Mouse (Mus musculus) heart, postnatal 25 days (tissue): ENCODE data around the gene Il1r1. TPM values are rescaled to one million over a fixed set of nuclear protein-coding genes. Genes with fewer than 3 reads are reported as not detected.
A peak's percentile ranks its signal among the peaks of the same experiment; 100 is the strongest.

Source experiments
- DNase-seq: peaks from one replicate; pipeline ENCODE4 v3.0.0; 2022; ENCODE audit warnings: low spot score
- intact Hi-C: fragments of 180-260 bp; cut with DNase I; formaldehyde crosslinking; loops from one replicate; pipeline ENCODE4 v1.15.1; 2025
- total RNA-seq, 2 experiments: library from RNA; stranded (reverse); gene quantifications; 2 replicates each; pipeline ENCODE4 v1.2.3; 2021

Il1r1 gene
- total RNA-seq, result 1 to 10 TPM; 6.0 to 6.1 TPM

DNA sequence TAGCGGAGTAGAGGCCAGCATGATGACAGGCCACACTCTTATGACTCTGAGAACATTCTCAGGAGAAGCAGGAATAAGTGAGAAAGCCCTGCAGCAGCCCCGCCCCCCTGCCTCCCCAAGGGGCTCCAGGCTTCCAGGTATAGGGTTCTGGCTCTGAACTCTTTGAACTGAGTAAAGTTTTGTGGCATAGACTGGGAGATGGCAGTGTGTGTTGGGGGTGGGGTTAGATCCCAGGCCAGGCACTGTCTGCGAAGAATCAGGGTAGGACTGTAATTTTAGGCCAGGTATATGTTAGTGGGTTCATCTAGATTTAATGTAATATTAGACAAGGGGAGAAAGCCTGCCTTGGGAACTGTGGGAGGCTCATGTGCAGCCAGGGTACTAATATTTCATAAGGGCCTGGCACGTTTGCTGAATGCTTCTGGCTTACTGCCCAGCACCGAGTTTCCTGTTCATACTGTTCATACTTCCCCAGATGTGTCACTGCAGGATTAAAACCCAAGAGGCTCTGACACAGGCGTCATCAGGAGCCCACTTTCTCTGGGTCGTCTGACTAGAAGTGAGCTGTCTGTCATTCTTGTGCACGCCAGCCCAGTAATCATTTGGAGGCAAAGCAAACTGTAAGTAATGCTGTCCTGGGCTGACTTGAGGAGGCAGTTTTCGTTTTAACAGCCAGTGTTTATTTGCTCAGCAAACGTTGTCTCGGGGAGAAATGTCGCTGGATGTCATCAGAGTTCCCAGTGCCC is at the start of gene Il1r1:
Il1r1 (plus strand) TSS at position 542 of the 746 bp plus-strand sequence.
- peak; percentile 80 for DNase-seq
- intact Hi-C loops, result loop anchor here (5.0 kb wide), 2 partner anchors 107 to 153 kb away; no protein-coding TSS in a partner anchor

DNA sequence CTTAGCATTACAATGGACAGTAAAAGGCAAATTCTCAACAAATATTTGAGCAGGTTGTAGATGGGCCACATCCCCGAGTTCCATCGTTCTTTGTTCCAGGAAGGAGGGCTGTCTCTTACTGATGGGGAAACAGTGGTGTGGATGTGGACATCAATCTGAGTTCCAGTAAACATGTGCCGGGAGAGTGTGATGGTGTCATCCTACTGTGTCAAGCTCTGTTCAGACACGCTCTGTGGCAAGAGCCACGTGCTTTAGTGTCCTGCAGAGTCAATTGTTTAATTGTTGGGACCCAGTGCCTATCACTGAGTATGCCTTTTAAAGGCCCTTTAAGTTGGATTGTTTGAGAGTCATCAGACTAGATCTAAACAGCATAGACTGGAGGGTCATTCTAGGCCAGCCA is 49.8 kb upstream of the Il1r1 start:
- intact Hi-C loops, result no loop called here
- DNase-seq, result no peak

DNA sequence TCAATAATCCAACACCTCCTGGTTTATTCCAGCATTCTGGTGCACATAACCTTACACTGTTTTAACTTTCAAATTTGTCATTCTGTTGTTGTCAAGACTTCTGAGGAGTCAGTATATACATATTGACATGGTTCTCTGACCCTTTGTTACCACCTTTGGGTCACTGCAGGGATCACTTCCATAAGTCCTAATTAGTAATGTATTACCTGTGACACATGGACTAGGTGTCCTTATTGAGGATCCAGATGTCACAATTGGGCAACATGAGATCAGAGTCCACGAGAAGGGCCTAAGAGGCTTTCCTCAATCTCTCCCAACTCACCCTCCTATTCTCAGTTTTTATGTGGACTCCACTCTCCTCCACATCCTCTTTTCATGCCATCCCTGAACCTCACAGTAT is 49.1 kb upstream of the Il1r1 start:
- no peak for DNase-seq
- intact Hi-C loops, result no loop called here

DNA sequence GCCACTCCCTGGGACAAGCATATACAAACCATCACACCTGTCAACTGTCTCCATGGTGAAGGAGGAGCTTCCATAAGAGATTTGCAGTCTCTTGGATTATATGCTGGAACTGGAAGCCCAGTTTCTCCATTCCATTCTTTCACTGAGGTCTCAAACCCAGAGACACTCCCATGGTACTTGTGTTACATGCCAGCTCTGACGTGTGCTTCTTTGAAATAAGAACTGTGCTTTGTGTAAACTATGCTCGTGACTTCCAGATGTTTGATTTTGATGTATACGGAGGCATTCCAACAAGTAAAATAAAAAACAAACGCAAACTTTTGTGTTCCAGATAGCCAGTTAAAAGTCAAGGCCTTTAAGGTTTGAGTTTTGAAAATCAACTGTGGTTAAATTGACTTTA is 45.8 kb upstream of the Il1r1 start:
- no peak for DNase-seq
- intact Hi-C loops, result no loop called here

DNA sequence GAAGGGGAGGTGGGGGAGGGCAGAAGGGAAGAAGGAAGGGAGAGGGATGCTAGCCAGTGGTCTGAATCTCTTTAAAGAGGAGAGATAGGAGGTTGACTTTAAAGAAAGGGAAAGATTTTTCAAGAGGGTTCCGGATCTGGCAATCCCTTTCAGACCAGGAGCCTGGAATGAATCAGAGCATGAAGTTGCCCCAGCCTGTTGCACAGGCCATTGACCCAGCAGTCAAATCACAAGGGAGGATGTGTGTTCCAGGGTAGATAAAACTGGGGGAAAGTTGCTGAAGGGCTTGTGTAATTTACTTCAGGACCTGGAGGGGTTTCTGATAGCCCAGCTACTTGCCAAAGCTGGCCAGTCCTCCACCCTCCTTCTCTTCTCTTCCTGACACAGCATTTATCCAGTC is 45.4 kb upstream of the Il1r1 start:
- intact Hi-C loops, result no loop called here
- peak; percentile 17 for DNase-seq

DNA sequence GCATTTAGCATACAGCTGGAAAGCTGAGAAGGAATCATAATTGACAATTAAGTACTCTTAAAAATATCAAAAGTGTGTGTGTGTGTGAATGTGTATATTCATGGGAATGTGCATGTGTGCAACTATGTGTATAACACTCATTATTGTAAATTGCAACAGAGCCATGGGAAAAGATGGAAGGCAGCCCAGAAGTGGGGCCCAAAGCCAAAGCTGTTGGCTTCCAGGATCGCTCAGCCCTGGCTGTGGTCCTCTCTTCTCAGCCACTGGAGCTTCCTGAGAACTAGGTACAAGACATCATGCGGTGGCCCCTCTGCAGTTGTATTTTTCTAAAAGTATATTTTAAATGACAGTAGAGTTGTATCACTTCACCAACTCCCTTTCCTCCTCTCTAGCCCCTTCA is 44.0 kb upstream of the Il1r1 start:
- intact Hi-C loops, result loop anchor here (5.0 kb wide), 1 partner anchor 81 kb away; no protein-coding TSS in a partner anchor
- peak; percentile 16 for DNase-seq

DNA sequence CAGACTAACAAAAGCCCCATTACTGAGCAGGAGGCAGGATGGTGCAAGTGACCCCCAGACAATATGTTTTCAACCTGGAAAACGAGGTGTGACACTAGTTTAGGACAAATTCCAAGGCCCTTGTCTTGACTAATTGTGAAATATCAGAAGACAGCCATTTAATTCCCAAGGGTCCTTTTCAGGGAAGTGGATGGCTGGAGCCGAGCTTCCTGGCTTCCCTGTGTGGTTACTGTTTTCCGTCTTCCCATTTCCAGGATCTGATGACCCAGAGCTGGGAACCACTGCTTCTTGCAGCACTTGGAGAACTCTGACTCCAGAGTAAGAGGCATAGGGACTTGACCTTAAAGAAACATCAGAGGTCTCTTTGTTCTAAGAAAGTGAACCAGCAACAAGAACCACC is 43.2 kb upstream of the Il1r1 start:
- DNase-seq, result peak; percentile 7

DNA sequence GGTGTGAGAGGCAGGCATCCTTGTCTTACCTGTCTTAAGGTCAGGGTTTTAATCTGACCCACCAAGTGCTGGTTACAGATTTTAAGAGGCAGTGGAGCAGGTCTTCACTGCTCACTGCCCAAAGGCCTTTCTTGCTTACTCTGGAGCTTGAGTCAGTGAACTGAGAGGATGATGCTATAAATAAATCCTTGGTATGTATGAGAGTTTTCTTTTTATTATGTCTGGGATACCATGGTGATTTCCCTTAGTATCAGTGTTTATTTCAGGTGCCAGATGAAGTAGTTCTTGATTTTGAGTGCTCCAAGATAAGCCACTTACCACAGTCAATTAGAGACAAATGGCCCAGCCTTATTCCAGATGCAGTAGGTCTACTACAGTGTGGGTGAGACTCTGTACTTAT is 41.5 kb upstream of the Il1r1 start:
- no peak for DNase-seq
- intact Hi-C loops, result loop anchor here (5.0 kb wide), 1 partner anchor 79 kb away; no protein-coding TSS in a partner anchor

More for the DNA sequence above, 43.2 kb upstream of the Il1r1 start:
- intact Hi-C loops, result loop anchor here (5.0 kb wide), 1 partner anchor 81 kb away; no protein-coding TSS in a partner anchor

DNA sequence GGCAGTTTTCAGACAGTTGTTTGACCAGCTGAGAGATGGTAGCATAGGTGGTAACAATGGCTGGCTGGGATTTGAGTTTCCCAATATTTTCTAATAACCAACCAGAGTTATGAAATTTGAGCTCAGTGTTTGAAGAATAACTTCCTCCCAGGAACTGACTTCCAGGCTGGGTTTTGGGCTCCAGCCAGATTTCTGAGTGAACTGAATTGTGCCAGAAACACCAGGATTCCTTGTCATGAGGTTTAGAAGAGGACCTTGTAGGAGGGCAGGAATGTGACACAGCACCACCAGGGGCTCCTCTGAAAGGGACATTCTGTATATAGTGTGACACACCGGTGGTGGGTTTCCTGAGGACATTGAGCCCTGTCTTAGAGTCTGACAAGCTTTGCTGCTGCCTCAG is 36.9 kb upstream of the Il1r1 start:
- no peak for DNase-seq
- intact Hi-C loops, result no loop called here

DNA sequence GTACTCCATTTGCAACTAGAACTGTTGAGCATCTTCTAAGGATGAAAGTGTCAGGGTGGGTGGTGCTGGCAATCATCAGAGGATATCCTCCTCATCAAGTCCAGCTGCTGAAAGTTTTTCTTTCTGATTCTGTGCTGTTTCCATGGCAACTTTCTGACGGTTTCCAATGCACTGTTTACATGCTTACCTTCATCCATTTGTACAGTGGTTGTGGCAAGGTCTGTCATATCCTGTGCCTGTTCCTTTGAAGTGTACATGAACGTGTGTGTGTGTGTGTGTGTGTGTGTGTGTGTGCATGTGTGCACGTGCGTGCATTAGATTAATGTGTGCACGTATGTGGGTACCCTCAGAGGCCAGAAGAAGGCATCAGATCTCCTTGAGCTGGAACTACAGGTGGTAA is 34.9 kb upstream of the Il1r1 start:
- intact Hi-C loops, result no loop called here
- DNase-seq, result no peak

DNA sequence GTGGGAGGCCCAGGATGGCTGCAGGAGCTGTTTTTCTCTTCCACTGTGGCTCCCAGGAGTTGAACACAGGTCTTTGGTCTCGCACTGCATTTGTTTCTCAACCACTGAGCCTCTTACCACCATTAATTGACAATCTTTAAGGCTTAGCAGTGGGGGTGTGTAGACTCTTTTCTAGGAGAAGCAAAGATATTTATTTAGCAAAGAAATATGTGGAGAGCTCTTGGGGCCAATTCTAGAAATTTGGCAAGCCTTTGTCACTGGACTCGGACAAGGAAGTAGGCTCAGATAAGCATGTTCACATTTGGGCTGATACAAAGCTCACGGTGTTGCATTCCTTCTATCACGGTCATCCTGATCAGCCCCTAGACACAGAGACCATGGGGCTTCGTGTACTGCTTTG is 34.0 kb upstream of the Il1r1 start:
- intact Hi-C loops, result no loop called here
- no peak for DNase-seq

DNA sequence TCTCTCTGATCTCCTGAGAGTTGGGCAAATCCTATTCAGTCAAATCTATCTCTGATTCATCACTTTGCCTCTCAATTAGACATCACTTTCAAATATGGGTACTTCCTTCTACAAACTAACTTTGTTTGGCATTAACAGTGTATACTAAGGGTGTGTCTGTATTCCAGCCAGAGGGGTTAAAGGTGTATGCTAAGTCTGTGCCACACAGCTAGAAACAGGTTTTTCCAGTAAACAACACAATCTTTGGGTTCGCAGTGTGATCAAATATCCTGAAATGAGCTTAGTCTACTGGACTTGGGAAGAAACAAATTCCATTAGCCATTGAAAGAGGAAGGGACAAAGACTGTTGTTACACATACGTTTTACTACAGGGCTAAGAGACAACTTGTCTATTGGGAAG is 30.6 kb upstream of the Il1r1 start:
- no peak for DNase-seq
- intact Hi-C loops, result no loop called here

DNA sequence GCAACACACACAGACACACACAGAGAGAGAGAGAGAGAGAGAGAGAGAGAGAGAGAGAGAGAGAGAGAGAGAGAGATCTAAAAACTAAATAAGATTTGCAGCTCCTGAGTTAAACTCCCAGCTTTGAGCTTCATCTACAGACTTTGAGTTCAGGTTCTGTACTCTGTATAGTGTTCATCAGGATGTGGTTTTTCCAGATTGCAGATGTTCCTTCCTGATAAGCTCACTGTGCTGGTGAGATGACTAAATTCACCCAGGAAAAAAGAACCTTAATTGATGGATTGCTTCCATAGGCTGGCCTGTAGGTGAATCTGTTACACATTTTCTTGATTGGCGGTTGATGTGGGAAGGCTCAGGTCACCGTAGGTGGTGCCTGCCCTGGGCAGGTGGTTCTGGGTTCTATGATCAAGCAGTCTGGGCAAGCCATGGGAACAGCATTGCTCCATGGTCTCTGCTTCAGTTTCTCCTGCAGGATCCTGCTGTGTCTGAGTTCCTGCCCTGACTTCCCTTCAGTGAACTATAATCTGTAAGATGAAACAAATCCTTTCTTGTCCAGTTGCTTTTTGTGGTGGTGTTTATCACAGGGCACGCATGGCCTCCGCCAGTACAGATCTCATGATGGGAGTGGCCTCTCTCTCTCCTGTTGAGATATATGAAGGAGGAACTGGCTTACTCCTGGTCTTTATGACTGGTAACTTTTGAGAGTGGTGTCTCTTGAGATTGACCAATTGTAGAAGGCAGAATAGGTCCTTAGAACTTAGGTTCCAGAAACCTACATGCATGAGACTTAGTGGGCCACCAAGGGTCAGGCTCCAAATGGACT is 11.3 kb upstream of the Il1r1 start:
- intact Hi-C loops, result no loop called here
- DNase-seq, result no peak

DNA sequence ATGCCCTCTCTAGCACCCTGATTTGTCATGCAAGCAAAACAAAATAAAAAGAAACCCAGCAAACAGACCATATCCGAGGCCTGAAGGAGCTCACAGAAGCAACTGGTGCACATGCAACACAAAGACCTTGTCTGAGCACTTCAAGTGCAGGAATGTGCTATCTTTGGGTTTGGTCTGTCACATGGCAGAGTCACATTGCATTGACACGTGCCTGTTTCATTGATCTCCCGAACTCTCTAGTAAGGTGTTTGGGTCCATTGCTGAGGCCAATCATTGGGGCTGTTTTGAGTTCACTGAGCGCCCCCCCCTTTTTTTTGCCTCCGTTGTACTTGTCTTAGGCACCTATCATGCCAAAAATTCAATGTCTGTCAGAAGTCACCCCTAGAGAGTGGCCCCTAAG is 7.4 kb upstream of the Il1r1 start:
- no peak for DNase-seq
- intact Hi-C loops, result no loop called here

DNA sequence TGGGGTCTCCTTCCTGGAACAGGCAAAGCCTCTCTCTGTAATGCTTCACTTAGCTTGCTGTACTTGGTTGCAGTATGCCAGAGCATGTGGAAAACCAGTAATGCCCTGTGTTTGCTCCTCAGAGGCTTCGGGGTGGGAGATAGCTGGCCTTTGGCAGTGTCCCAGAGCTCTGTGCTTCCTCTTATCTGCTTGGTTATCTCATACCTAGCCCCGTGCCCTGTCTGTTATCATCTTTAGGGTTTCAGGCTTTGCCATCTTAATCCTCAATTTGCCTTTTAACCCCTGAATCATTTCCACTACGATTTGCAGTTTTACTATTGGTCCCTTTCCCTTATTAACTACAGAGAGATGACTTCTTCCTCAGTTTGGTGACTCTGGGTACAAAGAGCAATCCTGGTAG is 6.3 kb upstream of the Il1r1 start:
- no peak for DNase-seq
- intact Hi-C loops, result no loop called here

DNA sequence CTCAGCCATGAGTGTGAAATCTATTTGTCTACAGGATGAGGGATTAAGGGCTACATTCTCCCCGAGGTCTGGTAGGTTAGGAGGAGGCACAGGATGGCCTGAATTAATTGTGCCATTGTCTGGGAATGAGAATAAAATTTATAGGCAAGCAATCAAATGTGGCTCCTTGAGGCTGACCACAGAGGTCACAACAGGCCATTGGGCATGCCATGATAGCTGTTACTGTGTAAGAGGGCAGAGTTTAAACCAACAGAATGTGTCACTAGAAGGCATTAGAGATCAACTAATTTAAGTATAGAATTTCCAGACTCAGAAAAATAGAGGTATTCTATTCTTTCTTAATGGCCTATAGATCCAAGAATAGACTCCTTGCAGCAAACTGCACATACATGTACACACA is 4.3 kb upstream of the Il1r1 start:
- intact Hi-C loops, result loop anchor here (5.0 kb wide), 2 partner anchors 103 to 157 kb away; no protein-coding TSS in a partner anchor
- DNase-seq, result no peak

DNA sequence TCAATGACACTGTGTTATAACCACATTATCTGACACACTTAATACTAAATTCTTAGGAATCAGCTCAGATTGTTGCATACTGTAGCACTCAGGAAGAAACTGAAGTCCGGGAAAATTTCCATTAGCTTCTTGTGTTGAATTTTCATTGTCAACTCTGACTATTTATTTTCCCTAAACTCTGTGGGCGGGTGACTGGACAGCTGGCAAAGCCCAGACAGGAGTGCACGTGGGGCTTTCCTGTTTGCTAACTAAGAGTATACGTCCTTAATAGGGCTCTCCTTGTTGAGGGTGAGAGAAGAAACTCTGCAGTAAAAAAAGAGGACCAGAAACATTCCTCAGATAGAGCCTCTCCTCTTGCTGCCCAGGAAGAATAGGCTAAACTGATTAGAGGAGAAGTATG is 3.0 kb upstream of the Il1r1 start:
- DNase-seq, result no peak
- intact Hi-C loops, result loop anchor here (2.0 to 5.0 kb wide), 4 partner anchors 37 to 155 kb away; no protein-coding TSS in a partner anchor

DNA sequence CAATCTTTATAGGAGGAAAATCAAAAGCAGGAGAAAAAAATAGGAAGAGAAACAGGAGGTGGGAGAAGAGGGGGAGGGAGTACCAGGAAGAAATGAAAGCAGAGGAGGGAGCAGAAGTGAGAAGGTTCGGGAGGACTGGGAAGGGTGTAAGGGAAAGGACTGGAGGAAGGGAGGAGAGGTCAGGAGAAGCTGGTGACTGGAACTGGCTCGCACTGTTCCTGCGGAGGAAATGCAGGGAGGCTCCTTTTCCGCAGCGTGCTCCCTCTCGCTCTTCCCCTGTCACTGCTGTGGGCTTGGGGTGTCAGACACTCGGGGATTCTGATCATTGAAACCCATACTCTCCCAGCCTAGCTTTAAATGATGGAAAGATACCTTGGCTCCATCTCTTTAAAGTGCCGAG is 2.2 kb upstream of the Il1r1 start:
- intact Hi-C loops, result loop anchor here (2.0 to 5.0 kb wide), 4 partner anchors 38 to 155 kb away; no protein-coding TSS in a partner anchor
- DNase-seq, result no peak

DNA sequence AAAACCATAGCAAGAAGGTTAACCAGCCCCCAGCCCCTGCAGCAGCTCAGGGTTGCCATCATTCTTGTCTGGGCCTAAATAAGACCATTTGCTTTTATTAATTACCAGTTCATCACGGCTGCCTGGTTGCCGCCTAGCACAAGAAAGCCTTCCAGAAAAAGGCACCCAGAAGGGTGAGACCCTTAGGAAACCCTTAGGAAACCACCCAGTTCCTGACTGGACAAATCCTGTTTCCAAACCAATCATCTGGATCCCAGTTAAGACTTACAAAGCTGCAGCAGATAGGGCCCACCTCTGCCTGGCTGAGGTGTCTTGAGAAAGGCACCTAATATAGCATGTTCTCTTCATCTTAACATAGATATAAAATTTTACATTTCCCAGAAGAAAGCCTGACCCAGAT is 1.3 kb upstream of the Il1r1 start:
- intact Hi-C loops, result loop anchor here (2.0 to 5.0 kb wide), 4 partner anchors 39 to 154 kb away; no protein-coding TSS in a partner anchor
- no peak for DNase-seq

DNA sequence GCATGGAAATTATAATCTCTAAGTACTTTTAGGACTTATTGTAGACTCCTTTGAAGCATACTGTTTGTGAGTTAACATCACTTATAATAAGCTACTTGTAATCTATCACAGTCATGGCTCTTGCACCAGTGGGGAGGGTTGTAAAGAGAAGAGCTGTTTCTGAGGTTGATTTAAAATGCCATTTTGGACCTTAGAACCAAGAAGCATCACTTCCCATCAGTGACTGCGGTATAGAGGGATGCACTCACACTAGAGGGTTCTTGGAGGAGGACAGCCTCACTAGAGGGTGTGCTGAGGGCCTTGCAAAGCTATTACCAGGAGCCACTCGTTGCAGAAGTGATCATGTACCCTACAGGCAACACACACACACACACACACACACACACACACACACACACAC is 700 bp downstream of the Il1r1 start:
- intact Hi-C loops, result no loop called here
- no peak for DNase-seq

DNA sequence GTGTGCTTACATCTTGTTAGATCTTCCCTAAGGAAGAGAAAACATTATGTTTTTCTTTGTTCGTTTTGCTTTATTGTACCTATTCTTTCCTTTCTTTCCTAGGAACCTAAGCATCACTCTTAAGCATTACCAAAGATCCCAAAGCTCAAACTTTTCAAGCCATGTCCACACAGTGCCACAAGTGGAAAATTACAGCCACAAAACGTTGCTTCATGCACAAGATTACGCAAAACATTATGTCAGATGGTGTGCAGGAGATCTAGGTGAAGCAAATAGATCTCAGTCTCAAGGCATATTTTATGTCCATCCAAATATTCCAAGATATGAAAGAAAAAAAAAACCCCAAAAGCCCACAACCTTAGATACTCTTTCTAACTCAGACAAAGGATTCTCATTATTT is 4.2 kb downstream of the Il1r1 start:
- DNase-seq, result no peak
- intact Hi-C loops, result no loop called here
